Mouse (Mus musculus) ZHBTc4 (cell line): Measurements from ENCODE around the gene Calm5.
A peak's percentile ranks its signal among the peaks of the same experiment; 100 is the strongest.
"Not testable (repeated sequence)": the region's sequence is repeated elsewhere in the genome, so short reads cannot be mapped to it uniquely, and the experiment has no call there.

Source experiments
- DNase-seq: peaks from one replicate; pipeline ENCODE4 v3.0.0-alpha.2; 2011; ENCODE audit warnings: low read depth, low spot score

The Calm5 gene

DNA sequence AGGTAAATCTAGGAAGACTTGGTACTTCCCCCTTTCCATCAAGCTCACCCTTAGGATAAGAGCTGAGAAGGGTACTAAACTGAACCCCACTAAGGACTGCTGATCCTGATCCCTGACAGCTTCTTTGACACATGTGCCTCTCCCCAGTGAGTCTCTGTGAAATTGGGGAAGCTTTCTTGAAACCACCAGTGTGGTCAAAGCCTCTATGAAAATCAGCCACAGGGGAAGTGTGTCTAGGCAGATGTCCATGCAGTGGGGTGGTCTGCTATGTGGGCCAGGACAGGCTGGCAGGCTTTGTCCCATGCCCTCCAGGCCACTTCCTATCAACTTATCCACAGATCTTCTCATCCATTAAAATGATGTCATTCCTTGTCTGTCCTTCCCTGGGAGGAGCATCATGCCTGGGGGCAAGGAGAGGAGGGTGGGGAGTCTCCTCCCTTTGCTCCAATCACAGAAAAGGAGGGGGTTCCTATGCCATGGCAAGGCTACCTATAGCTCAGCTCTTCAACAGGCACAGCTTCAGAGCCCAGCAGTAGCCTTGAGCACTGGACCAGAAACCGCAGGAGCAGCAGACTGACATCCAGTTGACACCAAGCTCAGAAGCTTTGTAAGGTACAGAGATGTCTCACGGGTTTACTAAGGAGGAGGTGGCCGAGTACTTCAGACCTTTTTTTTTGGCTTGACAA is at the start of gene Calm5:
Gene Calm5, plus strand, starts transcription at position 526 of the 686 bp plus-strand sequence.
- not testable (repeated sequence) for DNase-seq

DNA sequence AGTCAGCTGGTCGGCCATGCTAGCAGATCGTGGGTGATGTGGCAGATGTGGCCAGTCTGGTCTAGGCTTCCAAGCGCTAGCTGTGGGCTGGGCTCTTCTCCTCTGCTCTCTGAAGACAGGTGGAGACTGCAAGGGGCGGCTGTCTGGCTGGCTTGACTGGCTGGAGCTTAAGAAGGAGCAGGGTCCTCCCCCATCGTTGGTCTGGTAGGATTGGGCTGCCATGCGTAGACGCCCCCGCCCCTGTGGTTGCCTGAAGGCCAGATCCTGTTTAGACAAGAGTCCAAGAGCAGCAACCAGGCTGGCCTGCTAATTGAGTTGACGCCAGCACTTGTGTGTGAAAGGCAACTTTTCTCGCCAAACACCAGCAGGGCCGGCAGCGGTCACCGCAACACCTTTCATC is 49.8 kb upstream of the Calm5 start, which contains the start of gene Calml3:
Gene Calml3, minus strand, starts transcription at position 131 of the 400 bp plus-strand sequence.
- no peak for DNase-seq

DNA sequence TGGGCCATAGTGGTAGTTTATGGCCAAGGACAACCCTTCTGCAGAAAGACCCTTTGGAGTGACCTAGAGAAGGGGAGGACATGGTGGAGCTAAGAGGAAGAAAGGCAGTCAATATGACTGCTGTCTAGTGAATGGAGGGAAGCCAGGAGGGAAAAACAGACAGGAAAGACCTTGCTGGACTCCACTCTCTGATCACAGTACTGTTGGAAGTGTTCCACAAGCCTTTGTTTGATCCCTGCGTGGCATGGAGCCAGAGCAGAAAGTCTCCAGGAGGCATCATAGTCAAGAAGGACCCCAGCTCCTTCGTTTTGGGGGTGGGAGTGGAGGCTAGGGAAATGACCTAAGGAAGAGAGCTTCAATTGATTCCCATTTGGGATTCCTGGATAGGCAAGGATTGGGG is 48.8 kb upstream of the Calm5 start:
- no peak for DNase-seq

DNA sequence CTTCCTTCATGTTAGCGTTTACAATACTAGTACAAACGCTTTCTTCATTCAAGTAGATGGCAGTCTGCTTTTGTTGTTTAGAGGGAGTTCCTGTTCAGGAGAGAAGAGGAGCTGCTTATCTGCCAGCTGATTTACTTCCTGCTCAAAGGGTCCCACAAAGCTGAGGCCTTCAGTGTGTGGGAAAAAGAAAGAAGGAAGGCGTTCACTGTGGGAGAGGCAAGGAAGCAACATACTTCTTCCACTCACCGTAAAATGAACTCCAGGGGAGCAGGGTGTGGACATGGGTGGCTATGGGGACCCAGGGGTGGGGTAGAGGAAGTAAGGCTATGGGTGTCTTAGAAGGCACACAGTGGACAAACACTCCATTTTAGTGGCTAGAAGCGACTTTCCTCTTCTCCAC is 48.3 kb upstream of the Calm5 start:
- DNase-seq = no peak

DNA sequence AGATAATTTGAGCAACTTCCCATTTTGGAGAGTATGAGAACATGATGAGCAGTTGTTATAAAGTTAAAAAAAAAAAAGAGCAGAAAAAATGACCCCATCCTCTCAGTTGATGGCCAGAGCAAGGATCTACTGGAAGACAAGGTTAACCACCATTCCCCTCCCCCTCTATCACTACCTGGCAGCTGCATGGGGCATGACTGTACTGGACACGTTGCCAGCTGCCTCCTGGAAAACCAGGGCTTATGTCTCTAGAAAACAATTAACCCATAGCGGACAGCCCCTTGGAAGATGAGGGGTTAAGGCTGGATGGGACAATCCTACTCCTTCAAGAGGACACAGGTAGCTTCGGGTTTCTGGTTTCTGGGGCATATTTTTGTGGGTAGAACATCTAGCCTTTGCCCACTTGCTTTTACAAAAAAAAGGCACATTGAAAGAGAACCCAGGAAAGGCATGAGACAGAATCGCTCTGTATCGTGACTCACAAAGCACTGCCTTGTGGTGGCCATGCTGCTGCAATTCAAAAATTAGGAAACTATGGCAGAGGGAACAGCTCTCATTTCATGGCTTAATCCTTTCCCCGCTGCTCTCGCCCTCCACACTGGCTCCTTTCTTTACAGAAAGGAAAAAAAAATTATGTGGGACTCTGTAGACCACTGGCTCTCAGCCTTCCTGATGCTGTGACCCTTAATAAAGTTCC is 46.7 kb upstream of the Calm5 start:
- DNase-seq = no peak

DNA sequence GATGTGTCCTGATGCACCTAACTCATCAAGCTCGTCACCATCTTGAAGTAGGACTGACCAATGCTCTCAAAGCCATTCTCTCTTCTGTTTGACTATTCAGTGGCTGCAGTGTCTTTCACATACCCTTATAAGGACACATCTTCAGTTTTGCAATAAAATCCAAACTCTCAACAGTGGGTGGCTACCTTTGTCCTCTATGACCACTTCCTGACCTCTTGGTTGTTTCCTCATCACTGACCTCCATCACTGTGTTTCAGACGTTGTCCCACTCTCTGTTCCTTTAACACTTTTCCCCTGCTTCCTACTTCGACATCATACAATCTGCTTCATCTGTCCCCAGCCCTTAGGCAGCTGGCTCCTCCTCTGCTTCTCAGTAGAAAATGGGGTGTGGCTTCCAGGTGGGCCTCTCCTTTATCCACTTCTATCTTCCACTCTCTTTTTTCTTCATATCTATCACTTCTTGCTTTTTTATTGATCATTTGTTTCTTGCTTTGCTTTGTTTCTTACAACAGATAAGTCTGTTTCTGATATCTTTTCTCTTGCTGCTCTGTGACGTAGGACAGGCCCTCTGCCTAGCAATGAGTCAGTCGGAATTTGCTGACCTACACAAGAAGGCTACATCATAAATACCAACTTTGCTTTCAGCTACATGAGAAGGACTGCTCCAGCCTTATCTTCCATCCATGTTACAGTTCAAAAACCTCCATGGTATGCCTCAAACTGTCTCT is 35.8 kb upstream of the Calm5 start:
- DNase-seq = no peak

DNA sequence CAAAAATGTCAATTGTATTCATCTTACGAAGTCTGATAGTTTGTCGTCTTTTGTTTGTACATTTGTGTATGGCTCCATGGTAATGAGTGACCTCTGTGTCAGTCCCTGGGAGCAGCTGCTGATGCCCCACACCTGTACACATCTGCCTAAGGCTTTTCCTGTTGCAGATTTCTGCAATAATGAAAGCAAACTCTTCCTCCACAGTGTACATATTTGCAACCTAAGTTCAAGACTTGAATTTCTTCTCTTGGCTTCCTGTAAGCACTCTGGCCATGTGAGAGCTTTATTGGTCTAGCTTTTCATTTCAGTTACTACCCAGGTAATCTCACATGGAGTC is 35.3 kb upstream of the Calm5 start:
- DNase-seq = no peak

DNA sequence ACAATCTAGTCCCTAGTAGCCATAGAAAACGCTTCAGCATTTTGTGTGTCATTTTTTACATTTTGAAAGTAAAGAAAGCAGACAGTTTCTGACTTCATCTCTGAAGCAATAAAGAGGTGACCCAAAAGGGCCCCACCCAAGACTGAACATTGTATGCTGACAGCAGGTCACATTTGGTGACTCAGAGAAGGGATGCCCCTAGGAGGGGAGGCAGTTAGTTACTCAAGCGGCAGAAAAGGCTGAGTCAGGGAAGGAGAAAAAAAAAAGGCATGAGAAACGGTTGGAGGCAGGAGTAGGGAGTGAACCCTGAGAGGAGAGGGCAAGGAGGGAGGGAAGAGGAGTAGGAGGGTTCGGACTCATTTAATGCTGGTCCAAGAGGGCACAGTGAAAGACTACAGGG is 31.9 kb upstream of the Calm5 start:
- DNase-seq = no peak

DNA sequence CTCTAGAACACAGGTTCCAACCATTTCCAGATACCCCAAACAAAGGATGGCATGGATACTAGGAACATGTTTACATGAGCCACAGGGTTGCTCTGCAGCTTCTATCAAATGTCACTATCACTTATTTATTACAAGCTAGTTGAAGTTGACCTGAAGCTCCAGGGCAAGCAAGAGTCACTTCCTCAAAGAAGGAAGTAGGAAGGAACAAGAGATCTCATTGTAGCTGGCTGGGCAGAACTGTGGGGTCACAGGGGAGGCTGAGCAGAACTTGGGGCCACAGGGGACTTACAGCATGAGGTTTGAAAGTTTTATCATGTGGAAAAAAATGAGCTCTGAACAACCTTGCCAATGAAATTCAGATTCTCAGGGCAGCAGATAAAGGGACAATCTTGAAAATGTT is 28.2 kb upstream of the Calm5 start:
- no peak for DNase-seq

DNA sequence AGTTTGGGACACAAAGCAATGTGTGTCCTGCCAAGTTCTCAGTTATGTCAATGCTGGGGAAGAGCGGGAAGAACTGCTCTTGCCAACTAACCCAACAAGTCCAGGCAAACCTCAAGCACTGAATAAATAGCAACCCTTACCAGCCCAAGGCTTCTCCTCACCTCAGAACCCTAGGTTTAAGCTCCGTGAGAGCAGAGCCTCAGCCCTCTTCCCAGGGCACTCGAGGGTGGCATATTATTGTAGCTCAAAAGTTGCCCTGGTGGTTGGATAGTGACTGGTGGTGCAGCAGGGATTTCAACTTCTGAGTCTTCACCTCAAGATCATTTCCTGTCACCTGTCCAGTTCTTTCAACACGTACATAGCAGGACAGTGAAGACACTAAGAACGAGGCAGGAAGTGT is 22.4 kb upstream of the Calm5 start:
- no peak for DNase-seq

DNA sequence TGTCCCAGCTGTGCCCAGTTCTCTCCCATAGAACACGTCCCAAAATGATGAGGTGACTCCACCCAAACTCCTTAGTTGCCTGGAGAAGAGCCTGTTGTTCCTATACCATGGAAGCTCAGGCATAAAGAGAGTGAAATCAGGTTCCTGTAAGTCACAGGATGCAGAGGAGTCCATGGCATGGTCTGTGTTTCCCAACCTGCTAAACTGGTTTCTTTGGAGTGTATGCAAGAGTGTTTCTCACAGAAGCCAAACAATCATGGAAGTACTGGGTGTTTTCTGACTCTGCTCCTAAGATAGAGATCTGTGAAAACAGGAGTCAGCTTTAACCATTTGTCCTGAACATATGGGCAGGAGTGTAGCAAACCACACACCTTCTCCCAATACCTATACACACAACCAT is 22.0 kb upstream of the Calm5 start:
- DNase-seq = no peak

DNA sequence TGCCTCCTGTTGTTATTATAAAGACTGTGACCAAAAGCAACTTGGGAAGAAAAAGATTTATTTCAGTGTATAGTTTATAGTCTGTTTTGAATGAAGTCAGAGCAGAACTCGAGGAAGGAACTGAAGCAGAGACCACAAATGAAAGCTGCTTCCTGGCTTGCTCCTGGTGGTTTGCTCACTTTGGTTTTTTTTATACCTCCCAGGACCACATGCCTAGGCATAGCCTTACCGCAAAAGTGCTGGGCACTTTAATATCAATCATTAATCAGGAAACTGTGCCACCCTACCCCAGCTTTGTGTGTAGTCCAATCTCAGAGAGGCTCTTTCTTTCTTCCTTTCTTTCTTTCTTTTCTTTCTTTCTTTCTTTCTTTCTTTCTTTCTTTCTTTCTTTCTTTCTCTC is 21.5 kb upstream of the Calm5 start:
- DNase-seq = no peak

DNA sequence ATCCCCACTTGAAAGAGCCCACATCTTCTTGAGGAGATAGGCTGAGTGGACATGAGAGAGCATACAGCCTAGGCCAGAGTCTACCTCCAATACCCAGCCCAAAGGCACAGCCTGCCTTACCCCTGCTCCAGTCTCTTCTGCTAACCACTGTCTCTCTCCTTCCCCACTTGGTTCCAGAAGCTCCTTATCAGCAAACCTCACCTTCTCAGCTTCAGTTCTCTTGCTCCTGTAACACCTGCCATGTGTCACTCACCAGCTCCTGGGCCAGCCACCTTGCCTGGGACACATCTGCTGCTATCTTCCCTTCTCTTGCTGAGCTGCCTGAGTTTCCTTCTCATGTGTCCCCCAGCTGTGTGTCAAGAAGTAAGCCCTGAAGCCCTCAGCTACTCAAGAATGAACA is 20.3 kb upstream of the Calm5 start:
- not testable (repeated sequence) for DNase-seq

DNA sequence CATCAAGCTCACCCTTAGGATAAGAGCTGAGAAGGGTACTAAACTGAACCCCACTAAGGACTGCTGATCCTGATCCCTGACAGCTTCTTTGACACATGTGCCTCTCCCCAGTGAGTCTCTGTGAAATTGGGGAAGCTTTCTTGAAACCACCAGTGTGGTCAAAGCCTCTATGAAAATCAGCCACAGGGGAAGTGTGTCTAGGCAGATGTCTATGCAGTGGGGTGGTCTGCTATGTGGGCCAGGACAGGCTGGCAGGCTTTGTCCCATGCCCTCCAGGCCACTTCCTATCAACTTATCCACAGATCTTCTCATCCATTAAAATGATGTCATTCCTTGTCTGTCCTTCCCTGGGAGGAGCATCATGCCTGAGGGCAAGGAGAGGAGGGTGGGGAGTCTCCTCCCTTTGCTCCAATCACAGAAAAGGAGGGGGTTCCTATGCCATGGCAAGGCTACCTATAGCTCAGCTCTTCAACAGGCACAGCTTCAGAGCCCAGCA is 16.6 kb upstream of the Calm5 start, which contains the start of gene Calm4:
Gene Calm4, plus strand, starts transcription at position 446 of the 496 bp plus-strand sequence.
- not testable (repeated sequence) for DNase-seq

DNA sequence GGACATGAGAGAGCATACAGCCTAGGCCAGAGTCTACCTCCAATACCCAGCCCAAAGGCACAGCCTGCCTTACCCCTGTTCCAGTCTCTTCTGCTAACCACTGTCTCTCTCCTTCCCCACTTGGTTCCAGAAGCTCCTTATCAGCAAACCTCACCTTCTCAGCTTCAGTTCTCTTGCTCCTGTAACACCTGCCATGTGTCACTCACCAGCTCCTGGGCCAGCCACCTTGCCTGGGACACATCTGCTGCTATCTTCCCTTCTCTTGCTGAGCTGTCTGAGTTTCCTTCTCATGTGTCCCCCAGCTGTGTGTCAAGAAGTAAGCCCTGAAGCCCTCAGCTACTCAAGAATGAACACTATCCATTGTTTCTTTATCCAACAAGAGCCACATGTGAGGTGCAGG is 13.3 kb upstream of the Calm5 start:
- not testable (repeated sequence) for DNase-seq

DNA sequence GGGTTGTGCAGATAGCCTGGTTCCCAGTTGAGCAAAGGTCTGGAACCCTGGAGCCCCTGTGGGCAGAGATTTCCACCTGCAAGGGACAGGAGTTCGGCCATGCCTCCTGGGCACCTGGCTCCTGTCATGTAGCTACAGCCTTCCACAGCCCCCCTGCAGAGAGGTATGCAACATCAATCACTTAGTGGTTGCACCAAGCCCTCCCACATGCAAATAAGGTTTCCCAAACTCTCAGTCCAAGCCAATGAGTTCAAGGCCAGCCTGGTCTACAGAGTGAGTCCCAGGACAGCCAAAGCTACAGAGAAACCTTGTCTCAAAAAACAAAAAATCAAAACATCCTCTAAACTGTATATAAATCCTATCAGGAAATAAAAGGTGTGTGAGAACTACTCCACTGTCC is 3.6 kb upstream of the Calm5 start:
- peak; percentile 52 for DNase-seq

DNA sequence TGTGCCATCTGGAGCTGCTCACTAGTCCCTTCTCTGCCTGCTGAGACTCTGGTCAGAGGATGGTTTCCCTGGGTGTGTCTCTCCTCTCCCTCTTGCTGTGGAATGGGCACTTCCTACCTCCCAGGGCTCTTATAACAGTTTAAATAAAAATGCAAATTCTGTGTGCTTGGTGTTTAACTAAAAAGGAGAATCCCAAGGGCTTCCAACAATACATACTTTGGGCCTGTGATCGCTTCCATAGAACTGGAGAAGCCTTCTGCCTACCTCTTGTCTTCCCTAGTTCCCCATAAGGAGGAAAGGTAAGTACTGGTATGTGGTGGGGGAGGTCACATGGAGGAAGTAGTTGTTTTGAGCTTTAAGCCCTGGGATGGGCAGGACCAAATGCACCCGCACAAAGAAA is 883 bp downstream of the Calm5 start:
- peak; percentile 69 for DNase-seq

DNA sequence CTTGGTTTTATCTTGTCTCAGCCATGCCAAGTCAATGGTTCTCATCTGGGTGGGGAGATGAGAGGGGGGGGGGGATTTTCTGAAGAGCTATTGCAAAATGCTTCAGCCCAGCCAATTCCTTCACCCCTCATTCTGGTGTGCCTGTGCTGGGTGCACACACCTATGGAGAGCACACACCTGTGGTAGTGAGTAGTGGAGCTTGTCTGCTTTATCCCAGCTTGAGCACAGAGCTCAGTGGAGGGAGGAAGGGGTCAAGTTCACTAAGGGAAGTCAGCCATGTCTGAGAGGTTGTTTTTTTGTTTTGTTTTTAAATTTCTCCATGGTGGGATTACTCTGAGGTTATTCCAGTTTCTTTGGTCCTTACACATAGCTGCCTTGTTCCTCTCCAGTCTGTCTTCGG is 2.3 kb downstream of the Calm5 start:
- no peak for DNase-seq

DNA sequence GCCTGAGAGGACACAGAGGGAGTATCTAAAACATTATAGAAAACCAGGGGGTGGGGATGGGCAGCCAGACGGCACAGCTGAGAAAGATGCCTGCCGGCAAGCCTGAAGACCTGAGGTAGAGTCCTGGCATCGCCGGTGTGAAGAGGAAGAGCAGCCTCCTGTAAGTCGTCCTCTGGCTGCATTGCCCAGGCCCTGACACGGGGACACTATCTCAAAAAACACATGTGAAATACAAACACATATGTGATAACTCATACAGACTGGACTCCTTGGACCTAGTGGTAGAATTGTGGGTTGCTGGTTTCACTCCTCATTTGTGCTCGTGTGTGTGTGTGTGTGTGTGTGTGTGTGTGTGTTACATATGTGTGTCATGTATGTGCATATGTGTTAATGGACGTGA is 7.3 kb downstream of the Calm5 start:
- no peak for DNase-seq

DNA sequence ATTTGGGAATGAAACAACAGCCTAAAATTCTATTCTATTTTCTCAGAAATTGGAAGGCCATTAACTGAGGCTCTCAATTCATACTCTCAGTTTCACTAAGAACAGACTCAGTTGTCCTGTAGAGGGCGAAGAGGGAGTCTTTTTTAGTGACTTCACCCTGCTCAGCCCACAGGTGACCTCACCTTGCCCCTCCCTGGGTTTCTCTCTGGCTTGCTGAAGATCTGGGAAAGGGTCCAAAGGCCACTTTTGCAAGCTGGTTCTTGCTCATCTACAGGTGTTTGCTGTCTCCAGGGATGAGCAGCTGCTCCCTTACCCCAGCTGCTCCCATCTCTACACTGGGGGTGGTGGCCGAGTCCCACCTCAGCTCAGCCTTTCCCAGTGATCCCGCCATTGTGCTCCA is 8.4 kb downstream of the Calm5 start:
- DNase-seq = no peak

DNA sequence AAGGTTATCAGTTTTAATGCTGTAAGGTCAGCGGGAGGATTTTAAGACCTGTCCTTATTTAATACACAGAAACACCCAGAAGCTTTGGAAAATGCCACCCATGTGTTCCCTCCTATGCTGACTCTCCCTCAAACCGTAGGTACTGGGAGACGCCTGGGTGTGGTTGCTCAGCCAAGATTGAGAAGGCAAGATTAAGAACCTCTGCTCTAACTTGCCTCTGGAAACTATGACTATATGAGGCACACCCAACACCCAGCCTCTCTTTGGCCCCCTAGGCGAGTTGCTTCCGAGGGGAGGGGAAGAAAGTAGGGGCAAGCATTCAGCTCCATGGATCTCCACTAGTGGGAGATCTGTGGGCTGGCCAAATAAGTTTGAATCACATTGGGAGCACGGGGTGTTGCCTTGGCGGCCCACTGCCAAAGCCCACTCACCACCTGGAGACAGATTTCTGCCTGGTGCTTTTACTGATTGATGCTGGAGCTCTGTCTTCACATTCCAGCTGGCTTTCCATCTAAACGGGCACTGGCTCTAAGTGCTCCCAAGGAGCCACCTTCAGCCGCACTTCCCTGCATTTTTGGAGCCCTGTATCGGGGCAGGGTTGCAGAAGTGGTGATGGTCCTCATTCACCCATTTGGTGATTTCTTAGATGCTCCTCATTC is 9.1 kb downstream of the Calm5 start:
- DNase-seq = no peak
